Mouse (Mus musculus) neural tube, embryonic 15.5 days (tissue): ENCODE results near the gene Sema5a. TPM values are rescaled to one million over a fixed set of nuclear protein-coding genes. Genes with fewer than 3 reads are reported as not detected.
"Not testable (repeated sequence)": the region's sequence is repeated elsewhere in the genome, so short reads cannot be mapped to it uniquely, and the experiment has no call there.

Experiments used
- ATAC-seq: fragments of 200-750 bp; cut with Nextera tagmentation; 2 replicates; pipeline ENCODE4 v1.8.0; 2017; ENCODE audit warnings: mild to moderate bottlenecking, moderate TSS enrichment, moderate library complexity; ENCODE audit not compliant: low FRiP score
- H3K27ac ChIP-seq: fragments of 300-500 bp; sonication (generic); replicated peaks from 2 replicates; pipeline ENCODE4 v1.5.1; 2015; ENCODE audit warnings: mild to moderate bottlenecking, inconsistent platforms
- H3K27me3 ChIP-seq: fragments of 300-500 bp; sonication (generic); replicated peaks from 2 replicates; pipeline ENCODE4 v1.6.1; 2015; ENCODE audit warnings: inconsistent platforms
- H3K36me3 ChIP-seq: fragments of 300-500 bp; sonication (generic); 2 replicates; pipeline ENCODE4 v1.6.1; 2015; ENCODE audit warnings: inconsistent platforms
- H3K4me1 ChIP-seq: fragments of 300-500 bp; sonication (generic); 2 replicates; pipeline ENCODE4 v1.6.1; 2015; ENCODE audit warnings: inconsistent platforms
- H3K4me2 ChIP-seq: fragments of 300-500 bp; sonication (generic); 2 replicates; pipeline ENCODE4 v1.6.1; 2015; ENCODE audit warnings: inconsistent platforms, mild to moderate bottlenecking, moderate library complexity
- H3K4me3 ChIP-seq: fragments of 300-500 bp; sonication (generic); replicated peaks from 2 replicates; pipeline ENCODE4 v1.5.1; 2015; ENCODE audit warnings: mild to moderate bottlenecking, inconsistent platforms
- H3K9ac ChIP-seq: fragments of 300-500 bp; sonication (generic); replicated peaks from 2 replicates; pipeline ENCODE4 v1.6.1; 2015; ENCODE audit warnings: mild to moderate bottlenecking, inconsistent platforms
- H3K9me3 ChIP-seq: fragments of 300-500 bp; sonication (generic); replicated peaks from 2 replicates; pipeline ENCODE4 v1.6.1; 2016; ENCODE audit warnings: inconsistent platforms
- WGBS: fragments of 180-500 bp; shearing (Covaris S2); methylation state at CpG from one replicate; pipeline ENCODE4 v1.1.7; 2015; ENCODE audit warnings: mixed read lengths; 5-methylcytosine and 5-hydroxymethylcytosine counted together
- polyA plus RNA-seq: library from polyadenylated mRNA; unstranded; fragments of >200 nt; fragmentation: Nextera tagmentation; extraction: Ambion mirVana; gene quantifications from 2 replicates; pipeline ENCODE4 v1.2.1, GENCODE M21; 2015

Sema5a gene
- polyA plus RNA-seq, 1 experiment from 2014 or later: 12.9 TPM

GRCm38 (mm10) chr15:32232666-32233141, 11.9 kb upstream of the Sema5a start:
- not testable (repeated sequence) for H3K4me2 ChIP-seq, H3K4me1 ChIP-seq, H3K27me3 ChIP-seq, H3K9ac ChIP-seq, ATAC-seq, H3K9me3 ChIP-seq, H3K27ac ChIP-seq, H3K4me3 ChIP-seq, H3K36me3 ChIP-seq
- 16% methylated on average over 8 of the region's 8 CpGs for WGBS

GRCm38 (mm10) chr15:32233451-32233850, 11.2 kb upstream of the Sema5a start:
- Histone ChIP-seq H3K9me3 (no peaks in the 10 kb centered on the region), H3K4me1 (no peaks in the 10 kb centered on the region), H3K4me3 (no peak overlapping the region), H3K27me3 (no peaks in the 10 kb centered on the region), H3K27ac (no peak overlapping the region), H3K36me3 (no peaks in the 10 kb centered on the region), H3K9ac (no peak overlapping the region), H3K4me2 (no peak overlapping the region)
- 91% methylated on average over 1 of the region's 1 CpGs for WGBS
- no peak for ATAC-seq

DNA sequence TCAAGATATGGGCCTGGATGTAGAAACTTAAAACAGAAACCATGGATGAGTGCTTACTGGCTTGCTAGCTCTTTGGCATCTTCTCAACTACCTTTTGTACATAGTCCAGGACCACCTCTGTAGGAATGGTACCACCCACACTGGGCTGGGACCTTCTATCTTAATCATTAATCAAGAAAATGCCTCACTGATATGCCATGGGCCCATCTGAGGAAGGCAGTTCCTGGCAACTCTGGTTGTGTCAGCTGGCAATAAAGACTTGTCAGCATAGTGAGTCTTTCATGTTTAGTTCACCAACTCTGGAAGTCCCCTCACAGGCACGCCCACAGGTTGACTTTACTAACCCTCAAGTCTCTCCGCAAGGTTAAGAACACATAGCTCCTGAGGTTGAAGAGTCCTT, 5.5 kb upstream of the Sema5a start:
- H3K4me1 ChIP-seq: peaks cover 1% of the 10 kb centered on the region; the same call in 1 of the 2 replicates
- 89% methylated on average over 2 of the region's 2 CpGs for WGBS
- no peaks in the 10 kb centered on the region for H3K36me3 ChIP-seq
- H3K27ac ChIP-seq: no peak overlapping the region
- no peak overlapping the region for H3K4me3 ChIP-seq
- ATAC-seq: no peak
- no peak overlapping the region for H3K9ac ChIP-seq
- no peaks in the 10 kb centered on the region for H3K9me3 ChIP-seq
- no peak overlapping the region for H3K4me2 ChIP-seq
- H3K27me3 ChIP-seq: no peaks in the 10 kb centered on the region

DNA sequence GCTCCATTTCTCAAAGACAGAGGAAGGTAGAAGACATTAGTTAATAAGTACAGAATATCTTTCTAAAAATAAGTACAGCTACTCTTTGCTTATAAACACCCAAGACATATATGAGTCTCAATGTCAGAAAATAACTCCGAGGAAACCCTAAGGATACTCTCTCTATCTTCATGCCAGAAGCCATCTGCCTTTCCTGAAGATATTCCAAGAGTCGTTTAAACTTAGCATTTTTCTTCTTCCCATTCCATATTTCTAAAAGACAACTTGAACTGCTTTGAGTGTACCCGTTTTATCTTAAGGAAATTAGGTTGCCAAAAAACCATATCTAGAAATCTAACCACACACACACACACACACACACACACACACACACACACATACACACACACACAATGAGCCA, 4.5 kb upstream of the Sema5a start:
- Histone ChIP-seq H3K4me2 (no peak overlapping the region), H3K4me1 (peaks cover 12% of the 10 kb centered on the region; the same call in 1 of the 2 replicates), H3K27ac (no peak overlapping the region), H3K9ac (no peak overlapping the region), H3K36me3 (no peaks in the 10 kb centered on the region), H3K4me3 (no peak overlapping the region), H3K9me3 (no peaks in the 10 kb centered on the region), H3K27me3 (no peaks in the 10 kb centered on the region)
- no peak for ATAC-seq
- 93% methylated on average over 3 of the region's 3 CpGs for WGBS

GRCm38 (mm10) chr15:32241666-32242065, 2.9 kb upstream of the Sema5a start:
- H3K4me3 ChIP-seq: no peak overlapping the region
- no peaks in the 10 kb centered on the region for H3K9me3 ChIP-seq
- no peak overlapping the region for H3K4me2 ChIP-seq
- WGBS: 94% methylated on average over 6 of the region's 6 CpGs
- H3K27me3 ChIP-seq: no peaks in the 10 kb centered on the region
- H3K4me1 ChIP-seq: peaks cover 22% of the 10 kb centered on the region
- no peak overlapping the region for H3K9ac ChIP-seq
- ATAC-seq: no peak
- no peak overlapping the region for H3K27ac ChIP-seq
- H3K36me3 ChIP-seq: no peaks in the 10 kb centered on the region

GRCm38 (mm10) chr15:32243096-32243785, 1.4 kb upstream of the Sema5a start:
- no peaks in the 10 kb centered on the region for H3K36me3 ChIP-seq
- no peaks in the 10 kb centered on the region for H3K9me3 ChIP-seq
- H3K9ac ChIP-seq: no peak overlapping the region
- H3K4me2 ChIP-seq: peak overlapping the region; percentile 100
- H3K4me3 ChIP-seq: peak overlapping the region; percentile 66
- H3K27ac ChIP-seq: no peak overlapping the region
- H3K4me1 ChIP-seq: peaks cover 30% of the 10 kb centered on the region
- ATAC-seq: no peak
- no peaks in the 10 kb centered on the region for H3K27me3 ChIP-seq
- WGBS: 72% methylated on average over 12 of the region's 12 CpGs

DNA sequence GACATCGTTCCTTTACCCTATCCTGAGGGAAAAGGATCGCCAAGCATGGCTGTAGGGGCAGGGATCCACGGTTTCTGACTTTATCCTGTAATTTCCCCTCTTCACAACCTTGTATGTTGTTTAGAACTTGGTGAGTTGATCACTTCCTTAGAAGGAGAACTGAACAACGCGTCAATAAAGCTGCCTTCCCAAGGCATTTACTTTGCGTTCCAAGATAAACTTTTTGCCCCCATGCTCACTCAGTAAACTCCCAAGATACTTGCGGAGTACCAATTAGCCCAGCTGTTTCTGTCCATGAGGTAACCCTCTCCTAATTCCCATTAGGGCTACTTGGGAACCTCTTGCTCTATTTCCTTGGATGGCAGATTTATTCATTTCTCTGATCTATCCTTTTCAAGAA, 786 bp upstream of the Sema5a start:
- ATAC-seq: no peak
- WGBS: 51% methylated on average over 7 of the region's 7 CpGs
- no peaks in the 10 kb centered on the region for H3K9me3 ChIP-seq
- peaks cover 30% of the 10 kb centered on the region for H3K4me1 ChIP-seq
- H3K4me2 ChIP-seq: peak overlapping the region; percentile 100
- peak overlapping the region; percentile 66 for H3K4me3 ChIP-seq
- H3K27me3 ChIP-seq: no peaks in the 10 kb centered on the region
- no peaks in the 10 kb centered on the region for H3K36me3 ChIP-seq
- H3K27ac ChIP-seq: 0 out of 2 replicates have a peak overlapping the region, but pooled peaks have one; percentile 42
- H3K9ac ChIP-seq: peak overlapping the region; percentile 64; the same call in 1 of the 2 replicates

- H3K27ac ChIP-seq: peak overlapping the region; percentile 54
- ATAC-seq: peak; percentile 80
These were observed 586 bp downstream of the Sema5a start for GRCm38 (mm10) chr15:32244956-32245836.

GRCm38 (mm10) chr15:32245837-32246670, 1.4 kb downstream of the Sema5a start:
- 1% methylated on average over 47 of the region's 47 CpGs for WGBS
- Histone ChIP-seq H3K36me3 (no peaks in the 10 kb centered on the region), H3K4me3 (peak overlapping the region; percentile 66), H3K4me2 (peak overlapping the region; percentile 100), H3K27me3 (no peaks in the 10 kb centered on the region), H3K27ac (no peak overlapping the region), H3K9me3 (no peaks in the 10 kb centered on the region), H3K9ac (peak overlapping the region; percentile 64), H3K4me1 (peaks cover 30% of the 10 kb centered on the region)
- ATAC-seq: peak; percentile 55

More at GRCm38 (mm10) chr15:32244956-32245836, 586 bp downstream of the Sema5a start:
- Histone ChIP-seq H3K4me1 (peaks cover 30% of the 10 kb centered on the region), H3K4me3 (peak overlapping the region; percentile 66), H3K36me3 (no peaks in the 10 kb centered on the region), H3K9ac (peak overlapping the region; percentile 64), H3K4me2 (peak overlapping the region; percentile 100), H3K27me3 (no peaks in the 10 kb centered on the region), H3K9me3 (no peaks in the 10 kb centered on the region)
- WGBS: under 1% methylated on average over 52 of the region's 52 CpGs

DNA sequence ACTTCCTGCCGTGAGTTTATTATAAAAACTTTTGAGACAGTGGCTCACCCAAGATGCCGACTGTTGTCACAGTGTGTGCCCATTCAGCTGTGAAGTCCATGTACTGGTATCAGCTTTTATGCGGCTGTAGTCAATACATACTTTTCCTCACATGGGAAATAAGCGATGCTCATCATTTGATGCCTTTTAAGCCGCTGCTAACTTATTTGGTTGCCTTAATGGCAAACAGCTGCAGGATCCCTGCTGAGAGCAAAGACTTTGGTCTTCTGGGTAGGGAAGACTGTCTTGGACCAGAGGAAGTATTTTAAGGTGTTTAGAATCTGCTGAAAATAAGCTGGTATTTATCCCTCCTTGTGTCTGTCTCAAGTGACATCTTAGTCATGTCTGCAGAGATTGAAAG, 2.7 kb downstream of the Sema5a start:
- 52% methylated on average over 5 of the region's 5 CpGs for WGBS

GRCm38 (mm10) chr15:32254806-32255205, 10.2 kb downstream of the Sema5a start:
- Histone ChIP-seq H3K4me3 (no peak overlapping the region), H3K36me3 (no peaks in the 10 kb centered on the region), H3K4me2 (no peak overlapping the region), H3K9ac (no peak overlapping the region), H3K27ac (no peak overlapping the region), H3K4me1 (peaks cover 12% of the 10 kb centered on the region), H3K9me3 (no peaks in the 10 kb centered on the region), H3K27me3 (no peaks in the 10 kb centered on the region)
- WGBS: 78% methylated on average over 2 of the region's 2 CpGs
- no peak for ATAC-seq

More for the DNA sequence above, 2.7 kb downstream of the Sema5a start:
- Histone ChIP-seq H3K27me3 (no peaks in the 10 kb centered on the region), H3K4me1 (peaks cover 30% of the 10 kb centered on the region), H3K4me3 (peak overlapping the region; percentile 66), H3K9ac (no peak overlapping the region), H3K4me2 (peak overlapping the region; percentile 100), H3K36me3 (no peaks in the 10 kb centered on the region), H3K27ac (no peak overlapping the region), H3K9me3 (no peaks in the 10 kb centered on the region)
- ATAC-seq: no peak
